Mouse (Mus musculus) myocyte (in vitro differentiated cells): ENCODE measurements at regions not wholly inside any gene's neighbourhood (a gene's known extent, or its start where the extent isn't known, plus 50 kb on each side); places are given as distances from the start of the nearest gene placed in this dataset.

Source experiments
- MAX ChIP-seq: IDR thresholded peaks from one replicate; pipeline ENCODE4 v1.6.1; 2011; ENCODE audit warnings: low read depth, mild to moderate bottlenecking, control low read depth
- POLR2A ChIP-seq: IDR thresholded peaks from one replicate; pipeline ENCODE4 v1.6.1; 2011; ENCODE audit warnings: low read depth, mild to moderate bottlenecking, control low read depth, moderate library complexity; ENCODE audit not compliant: insufficient read length
- USF1 ChIP-seq: IDR thresholded peaks from one replicate; pipeline ENCODE4 v1.6.1; 2011; ENCODE audit warnings: low read depth, mild to moderate bottlenecking, control low read depth, moderate library complexity

DNA sequence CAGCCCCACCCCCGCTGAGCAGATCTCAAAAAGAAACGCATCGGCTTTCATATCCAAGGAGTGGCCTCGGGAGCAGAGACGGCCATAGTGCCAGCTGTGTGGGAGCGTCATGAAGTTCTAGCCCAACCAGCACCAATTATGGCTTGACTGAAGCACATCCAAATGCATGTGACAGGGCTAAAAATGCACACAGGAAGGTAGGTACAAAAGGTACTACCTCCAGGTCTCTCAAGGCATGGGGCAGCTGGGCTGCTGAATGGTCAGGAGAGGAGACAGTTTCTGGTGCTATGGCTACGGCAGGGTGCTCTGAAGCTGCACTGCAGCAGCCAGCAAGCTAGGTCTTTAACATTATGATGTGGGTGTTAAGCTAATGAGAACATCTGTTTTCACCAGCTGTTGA, 83.1 kb upstream of the Col1a2 start:
- TF ChIP-seq POLR2A (no peak), USF1 (no peak), MAX (no peak)
